Mouse (Mus musculus): ENCODE results near the gene Wdr76. TPM values are rescaled to one million over a fixed set of nuclear protein-coding genes. Genes with fewer than 3 reads are reported as not detected.

The Wdr76 gene
- polyA plus RNA-seq, 1 experiment from 2014 or later = 7.5 TPM

DNA sequence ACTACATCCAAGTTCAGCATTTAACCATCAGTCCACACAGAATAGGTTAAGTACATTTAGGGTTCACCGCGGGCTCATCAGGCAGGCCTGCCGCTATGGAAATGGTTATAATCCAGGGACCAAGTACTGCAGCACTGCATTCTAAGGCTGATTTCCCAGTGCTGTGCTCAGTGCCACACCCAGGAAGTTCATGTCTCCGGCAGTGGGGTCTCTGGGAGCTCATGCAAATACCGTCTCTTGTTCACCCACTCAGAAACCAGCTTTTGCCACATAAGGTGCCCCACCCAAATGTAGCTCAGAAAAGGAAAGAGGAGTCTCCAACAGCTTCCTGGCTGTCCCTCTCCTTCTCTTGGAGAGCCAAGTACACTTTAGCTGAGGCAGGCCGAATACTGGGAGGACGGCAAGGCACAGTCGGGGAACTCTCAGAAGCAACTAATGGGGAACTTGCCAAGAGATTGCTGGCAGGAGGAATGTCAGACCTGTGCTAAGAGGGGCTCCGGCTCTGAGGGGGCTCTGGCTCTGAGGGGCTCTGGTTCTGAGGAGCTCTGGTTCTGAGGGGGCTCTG is 67.6 kb downstream of the Wdr76 start:
- Histone ChIP-seq H3K9ac (no peak overlapping the region), H3K4me3 (no peak overlapping the region), H3K4me1 (replicated peaks) (peaks cover 31% of the 10 kb centered on the region), H3K36me3 (no peaks in the 10 kb centered on the region), H3K27ac (ENCODE audit: poor library complexity, severe bottlenecking) (no peak overlapping the region), H3K27me3 (replicated peaks) (0 out of 2 replicates have a peak, but pooled peaks cover 3% of the 10 kb centered on the region), H3K9me3 (replicated peaks) (no peaks in the 10 kb centered on the region), H3K4me2 (no peak overlapping the region)
- ATAC-seq (ENCODE audit: insufficient number of reproducible peaks, low FRiP score) = no peak; the same call in 1 of the 2 replicates
- WGBS = 56% methylated on average over 9 of the region's 9 CpGs

DNA sequence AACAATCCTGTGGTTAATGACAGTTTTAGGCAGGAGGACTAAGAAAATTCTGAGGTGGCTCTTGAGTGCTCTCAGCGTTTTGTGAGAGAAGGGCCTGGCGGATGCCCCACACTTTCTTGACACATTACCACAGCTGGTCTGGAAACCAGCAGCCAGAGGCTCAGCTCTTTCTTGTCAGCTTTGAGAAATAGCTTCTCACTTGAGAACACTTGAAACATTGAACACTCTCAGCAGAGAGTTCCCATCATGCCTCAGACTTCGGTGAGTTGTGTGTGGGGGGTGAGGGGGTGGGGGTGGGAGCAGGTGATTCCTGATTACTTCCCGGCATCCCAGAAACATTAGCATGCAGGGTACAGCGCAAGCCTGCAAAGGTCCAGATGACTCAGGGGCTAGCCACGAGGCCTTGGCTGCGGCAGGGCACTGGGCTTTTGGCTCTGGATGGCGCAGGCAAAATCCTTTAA is 69.2 kb downstream of the Wdr76 start:
- H3K9ac ChIP-seq = no peak overlapping the region
- 53% methylated on average over 8 of the region's 8 CpGs for WGBS

DNA sequence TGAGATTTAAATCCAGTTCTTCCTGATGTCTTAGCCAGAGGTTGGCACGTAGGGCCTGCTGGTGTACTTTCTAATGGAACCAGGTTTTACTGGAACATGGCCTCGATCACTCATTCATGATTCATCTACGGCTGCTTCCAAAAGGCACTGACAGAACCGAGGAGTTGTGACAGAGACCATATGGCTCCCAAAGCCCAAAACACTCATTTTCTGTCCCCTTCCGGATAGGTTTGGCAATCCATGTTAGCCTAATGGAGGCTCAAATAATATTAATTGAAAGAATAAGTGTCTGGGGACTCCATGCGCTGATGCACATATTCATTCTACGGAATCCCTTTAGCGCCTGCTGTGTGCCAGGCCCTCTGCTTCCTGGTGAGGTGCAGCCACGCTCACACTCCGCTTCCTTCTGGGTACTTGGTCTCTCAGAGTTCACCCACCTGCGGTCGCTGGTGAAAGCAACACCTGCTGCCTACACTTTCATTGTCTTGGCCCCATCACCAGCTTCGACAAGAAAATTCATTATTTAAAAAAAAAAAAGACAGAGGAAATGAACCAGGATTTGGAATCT is 76.4 kb downstream of the Wdr76 start:
- Histone ChIP-seq H3K9ac (no peak overlapping the region), H3K4me1 (replicated peaks) (peaks cover 29% of the 10 kb centered on the region), H3K4me2 (no peak overlapping the region), H3K27me3 (replicated peaks) (0 out of 2 replicates have a peak, but pooled peaks cover 4% of the 10 kb centered on the region), H3K27ac (ENCODE audit: poor library complexity, severe bottlenecking) (no peak overlapping the region), H3K4me3 (no peak overlapping the region), H3K9me3 (replicated peaks) (no peaks in the 10 kb centered on the region), H3K36me3 (no peaks in the 10 kb centered on the region)
- 80% methylated on average over 13 of the region's 13 CpGs for WGBS
- ATAC-seq (ENCODE audit: insufficient number of reproducible peaks, low FRiP score) = no peak

More for the DNA sequence above, 69.2 kb downstream of the Wdr76 start:
- no peak for ATAC-seq (ENCODE audit: insufficient number of reproducible peaks, low FRiP score)
- no peaks in the 10 kb centered on the region for H3K9me3 ChIP-seq (replicated peaks)
- no peaks in the 10 kb centered on the region for H3K36me3 ChIP-seq
- H3K4me1 ChIP-seq (replicated peaks) = peaks cover 29% of the 10 kb centered on the region
- H3K27ac ChIP-seq (ENCODE audit: poor library complexity, severe bottlenecking) = peak overlapping the region; percentile 16; the same call in 1 of the 2 replicates
- H3K27me3 ChIP-seq (replicated peaks) = 0 out of 2 replicates have a peak, but pooled peaks cover 7% of the 10 kb centered on the region
- H3K4me3 ChIP-seq = no peak overlapping the region
- H3K4me2 ChIP-seq = no peak overlapping the region

DNA sequence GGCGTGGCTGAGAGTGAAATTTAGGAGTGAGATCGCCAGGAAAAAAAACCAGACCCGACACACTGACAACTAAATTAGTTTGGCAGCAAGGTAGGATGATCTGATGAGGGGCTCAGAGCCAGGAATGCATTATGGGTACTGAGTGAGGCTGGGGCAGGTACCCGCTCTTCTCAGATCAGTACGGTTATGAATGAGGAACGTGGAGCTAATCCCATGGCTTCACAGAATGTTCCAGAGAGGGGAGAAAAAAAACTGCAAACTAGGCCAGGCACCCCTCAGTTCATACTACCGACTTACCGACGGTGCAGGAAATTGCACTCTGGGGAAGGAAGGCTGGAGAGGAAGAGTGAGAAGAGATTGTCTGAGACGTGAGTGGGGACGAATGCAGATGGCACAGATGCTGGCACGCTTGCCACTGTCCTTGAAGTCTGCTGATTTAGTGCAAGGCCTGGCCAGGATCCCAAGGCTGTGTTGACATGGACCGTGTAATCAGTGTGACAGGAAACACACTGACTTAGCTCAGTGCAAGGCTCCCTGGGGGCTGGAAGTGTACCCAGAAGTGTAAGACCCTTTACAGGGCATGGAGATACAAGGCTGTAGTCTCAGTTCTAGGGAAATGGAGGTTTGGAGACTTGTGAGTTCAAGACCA is 77.1 kb downstream of the Wdr76 start:
- H3K4me1 ChIP-seq (replicated peaks) = peaks cover 36% of the 10 kb centered on the region
- H3K4me2 ChIP-seq = no peak overlapping the region
- ATAC-seq (ENCODE audit: insufficient number of reproducible peaks, low FRiP score) = peak; percentile 66; the same call in 1 of the 2 replicates
- 0 out of 2 replicates have a peak, but pooled peaks cover 4% of the 10 kb centered on the region for H3K27me3 ChIP-seq (replicated peaks)
- peak overlapping the region; percentile 11; the same call in 1 of the 2 replicates for H3K27ac ChIP-seq (ENCODE audit: poor library complexity, severe bottlenecking)
- H3K36me3 ChIP-seq = no peaks in the 10 kb centered on the region
- WGBS = 48% methylated on average over 13 of the region's 13 CpGs
- no peaks in the 10 kb centered on the region for H3K9me3 ChIP-seq (replicated peaks)
- no peak overlapping the region for H3K4me3 ChIP-seq
- no peak overlapping the region for H3K9ac ChIP-seq

DNA sequence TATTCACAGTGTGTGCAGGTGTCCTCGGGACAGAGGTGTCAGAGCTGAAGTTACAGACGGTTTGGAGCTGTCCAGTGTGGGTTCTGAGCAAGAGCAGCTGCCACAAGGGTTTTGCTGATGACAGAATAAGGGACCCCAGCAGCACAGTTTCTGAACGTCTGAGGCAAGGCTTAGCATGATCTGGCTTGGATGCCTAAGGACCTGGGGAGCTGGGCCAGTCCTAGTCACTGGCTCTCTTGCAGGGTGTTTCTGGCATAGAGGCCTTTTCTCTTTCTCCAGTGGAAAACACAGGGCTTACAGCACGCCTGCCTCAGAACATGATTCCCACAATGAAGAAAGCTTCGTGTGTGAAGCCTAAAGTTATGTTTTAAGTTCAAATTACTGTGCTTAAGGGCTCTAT is 78.2 kb downstream of the Wdr76 start:
- Histone ChIP-seq H3K4me2 (no peak overlapping the region), H3K27me3 (replicated peaks) (0 out of 2 replicates have a peak, but pooled peaks cover 2% of the 10 kb centered on the region), H3K36me3 (no peaks in the 10 kb centered on the region), H3K9ac (0 out of 2 replicates have a peak overlapping the region, but pooled peaks have one; percentile 12), H3K27ac (ENCODE audit: poor library complexity, severe bottlenecking) (no peak overlapping the region), H3K9me3 (replicated peaks) (no peaks in the 10 kb centered on the region), H3K4me1 (replicated peaks) (peaks cover 40% of the 10 kb centered on the region), H3K4me3 (no peak overlapping the region)
- whole genome bisulfite sequencing = 47% methylated on average over 5 of the region's 5 CpGs
- no peak for ATAC-seq (ENCODE audit: insufficient number of reproducible peaks, low FRiP score)

DNA sequence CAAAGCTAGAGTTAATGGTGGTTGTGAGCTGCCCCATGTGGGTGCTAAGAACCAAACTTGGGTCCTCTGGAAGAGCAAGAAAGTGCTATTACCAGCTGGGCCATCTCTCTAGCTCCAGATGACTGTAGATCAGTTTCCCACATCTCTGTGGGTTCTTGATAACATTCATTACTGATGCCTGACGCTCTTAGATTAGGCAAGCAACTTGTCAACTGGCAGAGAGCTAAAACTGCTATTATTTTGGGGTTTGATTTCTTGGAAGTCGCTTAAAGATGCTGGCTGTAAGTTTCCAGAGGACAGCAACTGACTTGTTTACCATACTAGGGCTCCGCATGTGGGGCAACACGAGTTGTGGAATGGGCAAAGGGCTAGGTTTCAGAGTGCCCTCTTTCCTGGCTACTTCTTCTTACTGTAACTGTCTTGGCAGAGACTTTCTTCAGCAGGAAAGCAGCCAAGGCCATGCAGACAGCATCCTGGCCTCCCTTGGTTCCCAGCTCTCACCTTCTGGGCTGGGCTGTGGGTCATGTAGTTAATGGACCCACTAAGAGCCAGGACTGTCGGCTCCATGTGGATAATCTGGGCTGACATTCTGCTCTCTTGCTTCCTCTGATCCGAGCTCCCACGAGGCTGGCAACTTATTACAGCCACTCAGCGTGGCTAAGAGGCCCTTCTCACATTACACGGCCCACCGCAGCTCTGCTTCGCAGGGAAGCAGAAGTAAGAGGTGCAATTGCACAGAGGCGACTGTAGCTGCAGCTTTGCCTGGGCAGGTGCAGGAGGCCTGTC is 81.2 kb downstream of the Wdr76 start:
- H3K4me2 ChIP-seq = peak overlapping the region; percentile 15
- no peak overlapping the region for H3K27ac ChIP-seq (ENCODE audit: poor library complexity, severe bottlenecking)
- 31% methylated on average over 12 of the region's 12 CpGs for WGBS
- H3K27me3 ChIP-seq (replicated peaks) = no peaks in the 10 kb centered on the region
- H3K4me1 ChIP-seq (replicated peaks) = peaks cover 38% of the 10 kb centered on the region
- H3K4me3 ChIP-seq = no peak overlapping the region
- no peak overlapping the region; the same call in none of the 2 replicates for H3K9ac ChIP-seq
- no peaks in the 10 kb centered on the region for H3K36me3 ChIP-seq
- peak; percentile 6; the same call in 1 of the 2 replicates for ATAC-seq (ENCODE audit: insufficient number of reproducible peaks, low FRiP score)
- H3K9me3 ChIP-seq (replicated peaks) = no peaks in the 10 kb centered on the region

DNA sequence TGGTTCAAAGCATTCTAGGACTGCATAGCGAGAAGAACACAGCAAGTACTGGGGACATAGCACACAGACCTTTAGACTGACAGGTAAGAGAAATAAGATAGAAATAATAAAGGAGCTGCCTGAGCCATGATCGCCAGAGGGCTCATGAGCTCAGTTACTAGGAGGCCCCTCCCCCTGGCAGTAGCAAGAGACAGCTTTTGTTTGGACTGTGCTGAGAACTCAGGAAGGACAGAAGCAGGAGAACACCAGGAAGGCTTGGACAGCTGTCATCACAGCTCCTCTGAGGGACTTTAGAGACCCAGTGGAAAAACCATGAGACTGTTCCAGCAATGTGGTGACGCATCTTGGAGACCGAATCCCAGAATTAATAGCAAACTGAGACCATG is 81.8 kb downstream of the Wdr76 start:
- Histone ChIP-seq H3K27ac (ENCODE audit: poor library complexity, severe bottlenecking) (no peak overlapping the region), H3K9ac (no peak overlapping the region; the same call in 1 of the 2 replicates), H3K4me3 (no peak overlapping the region), H3K9me3 (replicated peaks) (no peaks in the 10 kb centered on the region), H3K36me3 (no peaks in the 10 kb centered on the region), H3K4me2 (peak overlapping the region; percentile 15), H3K27me3 (replicated peaks) (no peaks in the 10 kb centered on the region), H3K4me1 (replicated peaks) (peaks cover 33% of the 10 kb centered on the region)
- peak; percentile 46 for ATAC-seq (ENCODE audit: insufficient number of reproducible peaks, low FRiP score)
- 29% methylated on average over 4 of the region's 4 CpGs for WGBS

DNA sequence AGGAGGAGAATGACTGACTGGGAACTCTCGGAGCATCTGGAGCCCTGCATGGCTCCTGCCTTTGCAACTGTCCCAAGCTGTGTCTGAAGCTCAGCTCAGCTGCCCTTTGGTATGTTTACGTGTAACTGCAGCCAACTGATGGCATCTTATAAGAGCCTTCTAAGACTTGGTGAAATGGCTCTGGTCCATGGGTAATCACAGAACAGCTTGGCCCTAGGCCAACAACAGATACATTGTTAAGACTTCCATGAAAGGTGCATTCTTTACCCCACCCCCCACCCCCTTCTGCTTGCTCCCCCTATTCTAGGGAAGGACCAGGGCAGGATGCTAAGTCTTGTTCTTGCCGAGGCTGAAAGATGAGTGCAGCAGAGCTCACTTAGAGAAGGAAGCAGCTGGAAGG is 87.6 kb downstream of the Wdr76 start:
- H3K4me3 ChIP-seq = no peak overlapping the region
- ATAC-seq (ENCODE audit: insufficient number of reproducible peaks, low FRiP score) = no peak
- H3K27ac ChIP-seq (ENCODE audit: poor library complexity, severe bottlenecking) = peak overlapping the region; percentile 74; the same call in 1 of the 2 replicates
- peak overlapping the region; percentile 55 for H3K4me2 ChIP-seq
- no peaks in the 10 kb centered on the region for H3K9me3 ChIP-seq (replicated peaks)
- 40% methylated on average over 3 of the region's 3 CpGs for WGBS
- no peaks in the 10 kb centered on the region for H3K27me3 ChIP-seq (replicated peaks)
- no peak overlapping the region for H3K9ac ChIP-seq
- peaks cover 23% of the 10 kb centered on the region for H3K4me1 ChIP-seq (replicated peaks)
- no peaks in the 10 kb centered on the region for H3K36me3 ChIP-seq

Other genes with a start within 250 kb of the Wdr76 start
- gene Trp53bp1, start 235.3 kb upstream of the Wdr76 start, polyA plus RNA-seq (2016; fragmentation: Nextera tagmentation; extraction: Ambion mirVana) = 69.8 and 78.4 TPM in 2 replicates
- gene Map1a, start 217.1 kb upstream of the Wdr76 start, polyA plus RNA-seq (2016; fragmentation: Nextera tagmentation; extraction: Ambion mirVana) = 4.7 TPM in 2 replicates
- gene Ppip5k1, start 151.3 kb upstream of the Wdr76 start, polyA plus RNA-seq (2016; fragmentation: Nextera tagmentation; extraction: Ambion mirVana) = 11.2 and 11.6 TPM in 2 replicates
- gene Ckmt1, start 149.0 kb upstream of the Wdr76 start, polyA plus RNA-seq (2016; fragmentation: Nextera tagmentation; extraction: Ambion mirVana) = 0.42 TPM in 1 of 2 replicates, not detected in the other
- gene Strc, start 119.6 kb upstream of the Wdr76 start, polyA plus RNA-seq (2016; fragmentation: Nextera tagmentation; extraction: Ambion mirVana) = not detected in 2 replicates
- 643 and 651 TPM in 2 replicates for gene Pdia3, start 92.9 kb upstream of the Wdr76 start, polyA plus RNA-seq (2016; fragmentation: Nextera tagmentation; extraction: Ambion mirVana)
- gene Catsper2, start 92.9 kb upstream of the Wdr76 start, polyA plus RNA-seq (2016; fragmentation: Nextera tagmentation; extraction: Ambion mirVana) = 2.8 and 3.5 TPM in 2 replicates
- gene Ell3, start 62.4 kb upstream of the Wdr76 start, polyA plus RNA-seq (2016; fragmentation: Nextera tagmentation; extraction: Ambion mirVana) = 1.0 and 1.4 TPM in 2 replicates
- gene Serf2, start 57.5 kb upstream of the Wdr76 start, polyA plus RNA-seq (2016; fragmentation: Nextera tagmentation; extraction: Ambion mirVana) = 610 and 670 TPM in 2 replicates
- gene Hypk, start 53.4 kb upstream of the Wdr76 start, polyA plus RNA-seq (2016; fragmentation: Nextera tagmentation; extraction: Ambion mirVana) = 97.4 and 120 TPM in 2 replicates
- 0.12 and 0.13 TPM in 2 replicates for gene Serinc4, start 49.9 kb upstream of the Wdr76 start, polyA plus RNA-seq (2016; fragmentation: Nextera tagmentation; extraction: Ambion mirVana)
- 48.4 and 49.0 TPM in 2 replicates for gene Mfap1b, start 32.7 kb upstream of the Wdr76 start, polyA plus RNA-seq (2016; fragmentation: Nextera tagmentation; extraction: Ambion mirVana)
- 16.9 and 18.6 TPM in 2 replicates for gene Mfap1a, start 58 bp upstream of the Wdr76 start, polyA plus RNA-seq (2016; fragmentation: Nextera tagmentation; extraction: Ambion mirVana)